Mouse (Mus musculus): ENCODE results near the gene Gpha2.

Gene Gpha2

GRCm38 (mm10) chr19:6226135-6226534 lies at the start of gene Gpha2:
Gene Gpha2, plus strand, starts transcription at chr19:6226380.
- no peak for DNase-seq

- no peak for DNase-seq
These were observed 47.4 kb upstream of the Gpha2 start for GRCm38 (mm10) chr19:6178775-6179174.

DNA sequence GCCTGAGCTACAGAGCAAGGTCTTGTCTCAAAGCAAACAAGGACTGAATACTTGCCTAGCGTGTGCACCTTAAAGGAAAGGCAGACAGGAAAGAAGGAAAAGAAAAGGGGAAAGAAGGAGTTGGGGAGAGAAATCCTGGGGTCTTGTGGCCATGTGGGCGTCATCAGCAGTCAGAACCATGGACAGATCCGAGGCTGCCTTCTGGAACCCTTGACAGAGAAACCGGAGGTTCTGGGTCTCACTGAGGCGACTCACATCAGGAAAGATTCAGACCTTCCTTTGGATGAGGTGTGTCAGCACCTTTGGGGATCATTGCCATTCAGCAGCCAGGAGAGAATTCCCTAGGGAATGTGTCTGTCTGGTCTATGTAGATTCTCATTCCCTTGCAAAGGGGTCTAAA lies 44.6 kb upstream of the Gpha2 start:
- no peak for DNase-seq

DNA sequence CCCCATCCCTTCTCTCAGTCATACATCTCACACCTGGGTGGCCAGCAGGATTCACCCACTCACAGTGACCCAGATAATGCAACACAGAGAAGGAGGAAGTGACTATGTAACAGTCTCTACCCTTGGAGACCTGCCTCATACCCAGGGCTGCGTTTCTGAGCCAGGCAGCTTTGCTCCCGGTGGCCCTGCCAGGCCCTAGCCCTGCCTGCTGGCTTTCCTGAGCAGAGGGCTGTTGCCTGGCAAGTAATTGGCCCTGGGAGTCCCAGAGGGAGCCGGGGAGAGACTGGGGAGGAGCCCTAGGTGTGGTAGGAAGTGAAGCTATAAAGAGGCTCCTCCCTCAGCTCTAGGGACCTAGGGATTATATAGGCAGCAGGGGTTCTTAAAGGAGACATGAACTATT lies 43.6 kb upstream of the Gpha2 start:
- DNase-seq = no peak

DNA sequence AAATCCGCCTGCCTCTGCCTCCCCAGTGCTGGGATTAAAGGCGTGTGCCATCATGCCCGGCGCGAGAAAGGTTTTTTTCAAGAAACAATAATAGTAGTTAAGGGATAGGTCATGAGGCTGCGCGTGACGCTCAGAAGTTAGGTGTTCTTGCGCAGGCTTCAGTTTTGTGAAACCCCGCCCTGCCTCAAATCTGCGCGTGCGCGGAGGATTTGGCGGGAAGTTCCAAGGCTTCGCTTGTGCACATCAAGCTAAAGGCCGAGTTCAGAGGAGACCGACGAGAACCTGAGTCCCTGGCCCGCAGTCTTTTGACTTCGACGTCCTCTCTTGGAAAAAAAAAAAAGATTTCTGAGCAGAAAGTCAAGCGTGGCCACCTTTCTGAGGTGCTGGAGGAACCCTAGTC lies 42.0 kb upstream of the Gpha2 start, which contains the start of gene Majin:
Gene Majin, plus strand, starts transcription at position 258 of the 400 bp plus-strand sequence.
- no peak for DNase-seq

- DNase-seq = no peak
These were observed 21.9 kb upstream of the Gpha2 start for GRCm38 (mm10) chr19:6204265-6204664.

- DNase-seq = no peak
These were observed 19.5 kb upstream of the Gpha2 start for GRCm38 (mm10) chr19:6206716-6207115.

DNA sequence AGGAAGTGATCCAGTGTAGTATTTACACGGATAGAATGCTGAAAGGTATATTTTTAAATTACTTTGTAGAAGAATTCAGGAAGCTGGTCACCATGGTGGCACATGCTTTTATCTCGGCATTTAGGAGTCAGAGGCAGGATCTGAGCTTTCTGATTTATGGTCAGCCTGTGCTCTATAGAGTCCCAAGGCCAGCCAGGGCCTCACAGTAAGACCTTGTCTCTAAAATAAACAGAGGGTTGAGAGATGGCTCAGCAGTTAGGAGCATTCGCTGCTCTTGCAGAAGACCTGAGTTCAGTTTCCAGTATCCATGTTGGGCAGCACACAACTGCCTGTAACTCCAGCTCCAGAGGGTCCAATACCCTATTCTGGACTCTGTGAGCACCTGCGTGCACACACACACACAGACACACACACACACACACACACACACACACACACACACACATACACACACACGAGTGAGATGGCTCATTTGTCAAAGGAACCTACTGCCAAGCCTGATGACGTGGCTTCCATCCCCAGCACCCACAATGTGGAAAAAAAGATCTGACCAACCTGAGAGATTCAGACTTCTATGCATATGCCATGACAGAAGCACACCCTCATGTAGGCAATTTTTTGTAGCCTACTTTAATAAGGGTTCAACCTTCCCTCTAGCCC lies 10.0 kb upstream of the Gpha2 start:
- DNase-seq = no peak

GRCm38 (mm10) chr19:6218606-6219005 lies 7.6 kb upstream of the Gpha2 start:
- DNase-seq = no peak

DNA sequence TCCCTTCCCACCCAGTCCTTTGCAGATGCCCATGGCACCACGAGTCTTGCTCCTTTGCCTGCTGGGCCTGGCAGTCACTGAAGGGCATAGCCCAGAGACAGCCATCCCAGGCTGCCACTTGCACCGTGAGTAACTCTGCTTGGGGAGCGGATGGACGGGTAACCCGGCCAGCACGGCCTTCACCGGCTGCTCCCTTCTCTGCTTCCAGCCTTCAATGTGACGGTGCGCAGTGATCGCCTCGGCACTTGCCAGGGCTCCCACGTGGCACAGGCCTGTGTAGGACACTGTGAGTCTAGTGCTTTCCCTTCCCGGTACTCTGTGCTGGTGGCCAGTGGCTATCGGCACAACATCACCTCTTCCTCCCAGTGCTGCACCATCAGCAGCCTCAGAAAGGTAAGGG lies 583 bp downstream of the Gpha2 start:
- no peak for DNase-seq

DNA sequence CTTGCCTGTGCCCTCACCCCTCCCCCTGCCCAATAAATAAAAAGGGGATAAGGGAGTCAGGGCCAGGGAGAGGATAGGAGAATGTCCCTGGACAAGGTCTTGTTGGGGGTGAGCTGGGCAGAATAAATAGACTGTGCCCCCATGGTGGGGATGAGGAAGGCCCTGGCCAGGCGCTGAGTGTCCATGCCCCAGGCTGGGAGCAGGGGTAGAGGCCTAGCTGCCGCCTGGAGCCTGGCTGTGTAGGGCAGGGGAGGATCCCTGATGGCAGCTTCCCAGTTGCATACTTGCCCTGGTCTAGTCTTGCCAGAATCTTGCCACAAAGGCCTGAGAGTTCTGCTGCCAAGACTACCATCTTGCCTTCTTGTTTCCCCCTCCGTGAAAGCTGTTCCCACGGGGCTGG lies 1.7 kb downstream of the Gpha2 start:
- DNase-seq = no peak

DNA sequence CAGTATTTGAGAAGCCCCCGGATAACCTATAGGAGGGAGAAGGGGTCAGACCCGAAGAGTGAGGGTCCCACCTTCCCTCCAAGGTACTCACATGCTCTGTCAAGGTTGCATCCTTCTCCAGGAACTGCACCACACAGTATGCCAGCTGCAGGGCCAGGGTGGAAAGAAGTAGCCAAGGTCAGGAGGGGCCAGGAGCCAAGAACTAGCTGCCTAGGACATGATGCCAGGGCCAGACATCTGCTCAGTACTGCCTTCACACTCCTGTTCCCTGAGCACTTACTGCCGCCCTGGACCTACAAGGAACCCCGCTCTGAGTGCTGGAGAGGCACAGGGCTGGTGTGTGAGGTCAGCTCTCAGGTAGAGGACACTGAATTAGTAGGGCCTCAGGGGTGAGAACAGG lies 4.2 kb downstream of the Gpha2 start:
- no peak for DNase-seq

- no peak for DNase-seq
These were observed 4.9 kb downstream of the Gpha2 start for GRCm38 (mm10) chr19:6231036-6231435.

GRCm38 (mm10) chr19:6233647-6234046 lies 7.5 kb downstream of the Gpha2 start:
- DNase-seq = no peak

DNA sequence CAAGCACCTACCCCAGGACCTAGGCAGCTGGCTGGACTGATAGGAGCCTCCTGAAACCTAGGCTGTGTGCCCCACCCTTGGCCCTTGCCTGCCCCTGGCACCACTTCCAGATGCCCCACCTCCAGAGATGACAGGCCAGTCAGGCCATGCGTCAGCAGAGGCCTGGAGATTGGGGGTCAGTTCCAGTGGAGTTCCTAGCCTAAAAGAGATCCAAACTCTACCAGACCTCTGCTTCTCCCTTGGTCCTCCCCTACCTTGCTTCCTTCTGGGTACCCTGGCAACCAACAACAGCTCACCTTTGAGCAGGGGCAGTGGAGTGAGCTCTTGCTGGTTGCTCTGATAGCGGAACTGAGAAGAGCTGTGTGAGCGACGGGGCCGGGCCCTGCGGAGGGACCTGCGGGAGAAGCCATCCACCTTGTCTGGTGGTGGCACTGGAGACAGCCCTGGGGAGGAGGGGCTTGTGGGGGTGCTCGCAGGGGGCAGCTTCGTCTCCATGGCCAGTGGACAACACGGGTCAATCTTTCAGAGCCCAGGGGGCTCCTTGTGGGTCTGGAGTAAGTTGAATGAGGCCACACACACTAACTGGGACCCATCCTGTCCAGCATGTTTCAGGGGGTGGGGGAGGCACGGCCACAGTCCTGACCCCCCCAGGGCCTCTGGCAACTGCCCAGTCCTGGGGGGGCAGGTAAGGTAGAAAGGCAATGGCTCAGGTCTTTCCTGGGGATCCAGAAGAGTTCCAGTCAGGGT lies 8.3 kb downstream of the Gpha2 start:
- DNase-seq = no peak

GRCm38 (mm10) chr19:6235084-6236052 lies 9.2 kb downstream of the Gpha2 start, which contains the start of gene Ppp2r5b:
Gene Ppp2r5b, minus strand, starts transcription at chr19:6235872.
- peak; percentile 96 for DNase-seq

- peak; percentile 95 for DNase-seq
These were observed 9.9 kb downstream of the Gpha2 start for GRCm38 (mm10) chr19:6236053-6236441.

DNA sequence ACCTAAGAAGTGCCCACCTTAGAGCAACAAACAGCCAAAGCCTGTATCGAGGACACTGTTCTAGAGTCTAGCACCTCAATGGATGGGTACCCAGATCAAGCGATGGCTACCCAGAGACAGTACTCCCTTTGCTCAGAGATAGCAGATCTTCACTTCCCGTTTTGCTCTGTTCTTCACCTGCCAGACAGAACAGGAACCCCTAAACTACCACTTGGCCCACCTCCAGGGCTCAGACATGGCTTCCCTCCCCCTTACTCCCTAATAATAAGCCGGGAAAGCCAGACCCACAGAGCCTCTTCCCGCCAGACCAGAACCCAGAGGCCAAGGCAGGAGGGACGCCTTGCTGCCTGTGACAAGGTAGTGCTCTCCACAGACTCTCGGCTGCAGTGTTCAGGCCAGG lies 10.7 kb downstream of the Gpha2 start:
- no peak for DNase-seq

GRCm38 (mm10) chr19:6238740-6239139 lies 12.6 kb downstream of the Gpha2 start:
- DNase-seq = no peak

DNA sequence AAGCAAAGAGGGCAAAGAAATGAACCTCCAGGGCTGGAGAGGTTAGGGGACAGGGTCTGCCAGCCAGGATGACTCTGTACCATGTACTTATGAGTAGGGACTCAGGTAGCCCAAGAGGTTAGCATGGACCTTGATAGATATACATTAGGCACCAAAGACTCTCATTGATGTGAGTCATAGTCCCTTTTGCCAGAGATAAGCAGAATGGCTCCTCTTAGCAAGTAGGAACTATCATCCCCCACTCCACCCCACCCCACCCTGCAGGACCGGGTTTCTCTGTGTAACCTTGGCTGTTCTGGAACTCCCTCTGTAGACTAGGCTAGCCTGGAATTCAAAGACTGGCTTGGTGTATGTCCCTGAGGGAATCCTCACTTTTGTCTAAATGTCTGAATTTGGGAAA lies 14.0 kb downstream of the Gpha2 start:
- DNase-seq = no peak

GRCm38 (mm10) chr19:6240725-6241124 lies 14.5 kb downstream of the Gpha2 start:
- no peak for DNase-seq

- peak; percentile 99 for DNase-seq
These were observed 15.3 kb downstream of the Gpha2 start, which contains the start of gene Atg2a for GRCm38 (mm10) chr19:6241274-6242107. Gene Atg2a, plus strand, starts transcription at chr19:6241668.
